Mouse (Mus musculus) layer of hippocampus, adult 9-11 months (tissue): Measurements from ENCODE around the gene B230219D22Rik.
"Not testable (repeated sequence)": the region's sequence is repeated elsewhere in the genome, so short reads cannot be mapped to it uniquely, and the experiment has no call there.

Experiments
- DNase-seq: peaks from one replicate; pipeline ENCODE4 v3.0.0; 2022

The B230219D22Rik gene

DNA sequence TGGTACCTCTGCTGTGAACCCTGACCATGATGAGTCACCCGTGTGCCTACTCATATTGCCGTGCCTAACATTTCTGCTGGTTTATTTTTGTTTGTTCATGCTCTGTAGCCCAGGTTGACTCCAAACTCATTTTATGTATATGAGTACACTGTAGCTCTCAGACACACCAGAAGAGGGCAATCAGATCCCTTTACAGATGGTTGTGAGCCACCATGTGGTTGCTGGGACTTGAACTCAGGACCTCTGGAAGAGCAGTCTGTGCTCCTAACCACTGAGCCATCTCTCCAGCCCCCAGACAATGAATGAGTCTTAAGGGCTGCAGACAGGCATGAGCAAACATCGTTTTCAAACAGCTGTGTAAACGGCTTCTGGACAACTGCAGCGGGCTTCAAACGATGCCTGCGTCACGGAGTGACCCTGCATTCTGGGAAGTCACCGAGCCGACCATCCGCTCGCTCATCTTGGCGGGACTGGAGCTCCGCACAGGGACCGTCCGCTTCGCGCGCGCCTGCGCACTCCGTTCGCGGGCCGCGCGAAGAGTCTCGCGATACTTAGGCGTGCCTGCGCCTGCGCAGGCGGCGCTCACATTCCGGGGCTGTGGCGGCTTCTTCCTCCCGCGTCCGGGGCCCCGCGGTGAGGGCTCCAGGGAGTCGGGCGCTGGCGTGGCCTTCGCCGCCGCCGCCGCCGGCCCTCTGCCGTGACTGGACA is at the start of gene B230219D22Rik:
Gene B230219D22Rik (plus strand): TSS at position 590 of the 708 bp plus-strand sequence.
- peak; percentile 91 for DNase-seq

DNA sequence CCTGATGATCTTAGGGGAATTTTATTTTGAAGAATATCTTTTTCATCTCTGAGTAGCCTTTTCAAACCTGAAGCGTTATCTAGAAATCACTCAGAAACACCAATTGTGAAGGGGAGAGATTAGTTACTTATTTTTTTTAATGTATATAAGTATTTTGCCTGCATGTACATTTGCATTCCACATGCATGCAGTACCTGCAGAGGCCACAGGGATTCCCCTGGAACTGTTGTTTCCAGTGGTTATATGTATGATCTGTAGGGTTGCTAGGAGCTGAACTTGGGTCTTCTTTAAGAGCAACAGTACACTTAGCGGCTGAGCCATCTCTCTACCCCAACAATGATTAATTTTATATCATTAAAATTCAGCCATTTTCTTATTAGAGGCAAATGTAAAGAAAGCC is 48.4 kb upstream of the B230219D22Rik start:
- DNase-seq = no peak

DNA sequence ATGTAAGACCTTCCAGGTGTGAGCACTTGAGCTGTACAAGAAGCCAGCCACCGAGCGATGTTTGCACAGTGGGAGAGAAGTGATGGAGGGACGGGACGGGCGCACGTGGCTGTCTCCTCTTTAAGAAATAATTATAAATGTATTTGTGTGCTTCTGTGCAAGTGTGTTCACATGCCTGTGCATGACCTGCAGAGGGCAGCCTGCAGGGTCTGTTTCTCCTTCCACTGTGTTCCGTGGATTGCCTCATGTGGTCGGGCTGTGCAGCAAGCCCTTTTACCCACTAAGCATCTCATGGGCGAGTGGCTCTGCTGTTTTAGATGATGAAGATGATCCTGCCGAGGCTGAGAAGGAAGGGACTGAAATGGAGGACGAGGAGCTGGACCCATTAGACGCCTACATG is 42.8 kb upstream of the B230219D22Rik start:
- DNase-seq = no peak

DNA sequence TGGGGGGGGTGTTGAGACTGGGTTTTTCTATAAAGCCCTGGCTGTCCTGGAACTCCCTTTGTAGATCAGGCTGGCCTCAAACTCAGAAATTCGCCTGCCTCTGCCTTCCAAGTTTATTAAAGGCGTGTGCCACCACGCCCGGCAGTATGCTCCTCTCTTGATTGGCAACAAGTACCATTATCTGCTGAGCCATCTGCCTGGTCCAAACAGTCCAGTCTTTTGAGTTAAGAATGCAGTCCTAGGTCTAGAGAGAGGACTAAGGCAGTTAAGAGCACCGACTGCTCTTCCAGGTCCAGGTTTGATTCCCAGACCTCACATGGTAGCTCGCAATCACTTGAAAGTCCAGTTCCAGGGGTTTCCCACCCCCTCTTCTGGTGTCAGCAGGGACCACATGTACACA is 41.9 kb upstream of the B230219D22Rik start:
- DNase-seq = no peak

DNA sequence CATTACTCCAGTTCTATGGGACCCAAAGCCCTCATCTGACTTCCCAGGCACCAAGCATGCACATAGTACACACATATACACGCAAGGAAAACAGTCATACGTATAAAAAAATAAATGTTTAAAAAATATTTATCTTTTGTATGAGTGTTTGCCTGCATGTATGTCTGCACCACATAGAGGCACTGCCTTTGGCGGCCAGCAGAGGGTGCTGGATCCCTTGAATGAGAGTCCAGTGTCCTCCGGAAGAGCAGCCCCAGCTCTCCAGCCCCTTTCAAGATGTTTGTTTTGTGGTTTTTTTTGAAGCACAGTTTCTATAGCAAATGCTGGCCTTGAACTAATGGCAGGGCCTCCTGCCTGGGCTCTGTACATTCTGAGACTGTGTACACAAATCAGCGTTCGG is 24.4 kb upstream of the B230219D22Rik start:
- no peak for DNase-seq

DNA sequence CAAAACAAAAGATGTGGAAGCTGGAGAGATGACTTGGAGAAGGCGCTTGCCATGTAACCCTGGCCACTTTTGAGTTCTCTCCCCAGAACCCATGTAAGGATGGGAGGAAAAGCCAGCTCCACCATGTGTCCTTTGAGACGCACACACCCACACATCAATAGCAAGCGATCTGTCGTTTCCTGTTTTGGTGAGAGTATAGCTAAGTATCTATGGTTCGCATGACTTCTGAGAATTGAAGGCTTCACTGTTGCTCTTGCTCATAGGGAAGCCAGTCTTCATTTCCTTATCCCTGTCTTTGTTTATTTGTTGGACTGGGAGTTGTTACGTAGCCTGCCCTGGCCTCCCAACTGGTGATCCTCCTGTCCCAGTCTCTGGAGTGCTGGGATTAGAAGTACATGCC is 20.2 kb upstream of the B230219D22Rik start:
- DNase-seq = no peak

DNA sequence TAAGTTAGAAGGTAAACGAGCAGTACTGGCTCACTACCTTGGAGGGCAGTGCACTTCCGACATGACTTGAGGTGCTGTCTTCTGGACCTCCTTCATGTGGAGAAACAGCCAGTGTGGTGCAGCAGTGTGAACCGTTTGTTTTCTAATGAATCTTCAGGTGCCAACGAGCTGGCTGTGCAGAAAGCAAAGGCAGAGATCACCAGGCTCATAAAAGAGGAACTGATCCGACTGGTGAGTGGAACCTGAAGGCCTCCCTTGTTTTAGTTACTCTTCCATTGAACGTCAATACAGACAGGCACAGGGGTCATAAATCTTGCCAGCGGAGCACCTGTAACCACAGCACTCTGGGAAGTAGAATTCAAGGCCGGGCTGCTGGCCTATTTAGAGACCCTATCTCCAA is 15.6 kb upstream of the B230219D22Rik start:
- no peak for DNase-seq

DNA sequence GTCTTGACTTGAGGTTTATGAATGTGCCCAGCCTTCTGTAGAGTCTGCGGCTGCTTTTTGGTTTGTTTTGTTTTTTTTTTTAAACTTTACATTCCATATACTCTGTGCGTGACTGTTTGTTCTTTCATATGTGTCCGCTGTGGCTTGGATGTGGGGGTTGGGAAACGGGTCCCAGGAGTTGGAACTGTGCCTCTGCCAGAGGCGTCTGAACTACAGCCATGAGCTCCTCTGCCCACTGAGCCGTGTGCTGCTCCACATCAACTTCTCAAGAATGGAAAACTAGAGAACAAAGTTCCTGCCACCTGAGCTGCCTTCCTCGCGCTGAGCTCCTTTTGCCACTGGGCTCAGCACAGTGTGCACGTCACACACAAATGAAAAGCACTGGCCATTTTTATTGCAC is 10.7 kb upstream of the B230219D22Rik start:
- no peak for DNase-seq

DNA sequence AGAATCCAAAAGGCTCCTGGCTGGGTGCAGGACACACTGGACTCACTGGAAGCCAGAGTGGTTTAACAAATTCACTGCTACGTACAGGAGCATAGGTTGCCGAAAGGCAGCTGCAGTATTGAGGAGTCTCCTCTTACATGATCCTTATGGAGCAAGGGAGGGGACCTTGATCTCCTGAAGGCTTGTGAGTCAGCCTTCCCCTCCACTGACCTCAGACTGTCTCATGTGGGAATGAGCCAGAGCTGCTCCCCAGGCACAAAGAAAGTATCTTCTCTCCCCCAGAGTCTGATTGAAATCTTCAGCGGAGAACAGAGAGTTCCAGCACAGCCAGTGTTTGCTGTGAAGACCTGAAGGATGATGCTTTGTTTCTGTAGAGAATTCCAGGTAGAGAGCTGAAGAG is 9.3 kb upstream of the B230219D22Rik start:
- DNase-seq = no peak

DNA sequence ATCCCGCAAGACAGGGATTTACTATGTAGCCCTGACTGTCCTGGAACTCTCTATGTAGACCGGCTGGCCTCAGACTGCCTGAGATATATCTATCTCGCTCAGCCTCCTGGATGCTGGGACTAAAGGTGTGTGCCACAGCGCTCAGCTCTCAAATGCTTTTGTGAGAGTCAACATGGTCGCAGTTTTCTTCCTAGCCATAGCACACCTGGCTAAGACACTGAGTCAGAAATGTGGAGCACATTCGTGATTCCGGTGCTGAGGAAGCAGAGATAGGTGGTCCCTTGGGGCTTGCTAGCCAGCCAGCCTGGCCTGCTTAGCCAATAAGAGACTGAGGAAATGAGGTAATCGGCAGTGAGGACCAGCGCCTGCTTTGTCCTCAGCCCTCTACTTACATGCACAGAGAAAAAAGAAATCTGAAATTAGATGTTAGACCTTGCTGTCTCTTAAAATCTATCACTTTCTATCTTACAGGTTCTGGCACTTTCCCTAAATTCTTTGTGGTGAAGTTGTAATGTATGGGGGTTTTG is 6.8 kb upstream of the B230219D22Rik start:
- DNase-seq = no peak

DNA sequence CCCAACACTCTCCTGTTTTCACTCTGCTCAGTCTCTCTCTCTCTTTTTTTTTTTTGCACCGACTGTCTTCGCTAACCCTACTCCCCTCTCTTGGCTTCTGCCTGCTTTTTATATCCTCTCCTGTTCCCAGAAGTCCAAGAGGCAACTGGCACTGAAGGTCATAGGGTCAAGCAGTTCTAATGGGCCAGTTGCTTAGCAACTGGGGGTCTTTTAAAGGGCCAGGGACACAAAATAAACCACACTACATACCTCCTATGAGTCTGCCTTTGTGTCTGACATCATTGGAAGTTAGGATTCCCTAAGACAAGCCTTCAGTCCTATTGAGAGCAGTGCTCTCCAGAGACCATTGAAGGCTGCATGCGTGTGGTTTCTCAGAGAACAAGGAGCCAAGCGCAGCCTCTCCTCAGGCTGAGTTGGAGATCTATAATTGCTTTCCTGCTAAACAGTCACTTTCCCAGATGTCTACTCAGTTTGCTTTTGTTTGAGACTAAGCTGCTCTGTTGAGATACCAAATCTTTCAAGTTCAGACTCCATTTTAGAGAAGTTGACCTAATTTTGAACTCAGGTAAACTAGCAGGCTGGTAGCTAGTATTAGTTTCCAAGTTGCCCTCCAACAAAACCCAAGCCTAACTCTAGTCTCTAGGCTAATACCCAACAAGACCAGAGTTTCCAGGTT is 4.9 kb upstream of the B230219D22Rik start:
- no peak for DNase-seq

DNA sequence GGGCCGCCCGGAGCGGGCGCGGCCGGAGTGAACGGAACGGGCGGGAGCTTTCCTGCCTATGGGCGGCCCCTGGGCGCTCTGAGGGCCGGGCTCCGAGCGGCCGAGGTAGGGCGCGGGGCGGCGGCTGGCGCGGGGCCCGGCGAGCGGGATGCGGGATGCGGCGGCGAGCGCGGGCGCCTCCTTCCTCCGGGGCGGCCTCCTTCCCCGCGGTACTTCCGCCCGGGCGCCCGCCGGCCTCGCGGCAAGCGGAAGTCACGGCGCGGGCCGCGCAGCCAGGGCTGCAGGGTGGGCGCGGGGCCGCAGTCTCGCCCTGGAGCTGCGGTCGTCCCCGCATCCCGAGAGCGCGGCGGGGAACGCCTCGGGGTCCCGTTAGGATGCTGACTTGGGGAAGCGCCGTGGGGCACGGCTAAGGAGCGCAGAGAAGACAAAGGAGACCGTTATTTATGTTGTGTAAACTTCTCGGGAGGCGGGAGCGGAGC is 358 bp downstream of the B230219D22Rik start:
- DNase-seq = no peak

DNA sequence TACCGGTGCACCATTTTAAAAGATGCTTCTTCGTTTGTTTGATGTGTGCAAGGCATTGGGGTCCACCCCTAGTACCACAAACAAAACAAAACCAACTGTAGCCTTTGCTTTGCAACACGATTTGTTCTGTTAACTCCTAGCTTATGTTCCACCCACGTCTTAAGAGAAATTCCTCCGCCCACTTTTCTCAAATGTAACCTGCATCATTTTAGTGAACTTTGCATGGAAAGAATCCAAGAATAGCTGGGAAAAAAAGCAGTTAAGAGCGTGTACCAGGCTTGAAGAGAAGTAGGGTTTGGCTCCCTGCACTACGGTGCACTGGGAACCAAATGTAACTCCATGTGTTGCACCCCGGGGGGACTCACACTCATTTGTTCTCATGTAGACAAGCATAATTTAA is 1.2 kb downstream of the B230219D22Rik start:
- DNase-seq = no peak

DNA sequence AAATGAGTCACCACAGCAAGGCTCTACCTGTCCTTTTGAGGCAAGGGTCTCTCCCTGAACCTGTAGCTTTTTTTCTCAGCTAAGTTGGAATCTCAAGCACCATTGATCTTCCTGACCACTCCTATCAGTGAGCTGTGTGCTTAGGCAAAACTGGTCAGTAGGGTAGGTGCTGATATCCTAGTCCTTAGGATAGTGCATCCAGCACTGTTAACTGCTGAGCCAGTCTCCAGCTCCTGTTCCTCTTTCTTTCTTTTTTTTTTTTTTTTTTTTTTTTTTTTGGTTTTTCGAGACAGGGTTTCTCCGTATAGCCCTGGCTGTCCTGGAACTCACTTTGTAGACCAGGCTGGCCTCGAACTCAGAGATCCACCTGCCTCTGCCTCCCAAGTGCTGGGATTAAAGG is 3.1 kb downstream of the B230219D22Rik start:
- not testable (repeated sequence) for DNase-seq

DNA sequence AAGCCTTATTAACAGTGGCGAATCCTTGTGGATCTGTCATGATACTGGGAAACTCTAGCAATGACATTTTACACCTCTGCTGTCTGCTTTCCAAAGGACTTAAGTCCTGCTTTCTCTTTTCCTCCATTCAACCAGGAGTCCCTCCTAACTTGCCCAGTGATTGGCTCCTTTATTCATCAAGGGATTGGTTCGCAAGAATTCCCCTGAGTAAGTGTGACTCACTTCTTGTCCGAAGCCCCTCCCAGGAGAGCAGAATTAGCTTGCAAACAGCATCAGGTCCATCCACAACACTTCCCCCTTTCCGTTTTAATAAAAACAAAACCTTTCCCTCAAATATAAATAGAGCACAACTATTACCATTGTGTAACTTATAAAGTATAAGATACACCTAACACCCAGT is 11.4 kb downstream of the B230219D22Rik start:
- DNase-seq = no peak

DNA sequence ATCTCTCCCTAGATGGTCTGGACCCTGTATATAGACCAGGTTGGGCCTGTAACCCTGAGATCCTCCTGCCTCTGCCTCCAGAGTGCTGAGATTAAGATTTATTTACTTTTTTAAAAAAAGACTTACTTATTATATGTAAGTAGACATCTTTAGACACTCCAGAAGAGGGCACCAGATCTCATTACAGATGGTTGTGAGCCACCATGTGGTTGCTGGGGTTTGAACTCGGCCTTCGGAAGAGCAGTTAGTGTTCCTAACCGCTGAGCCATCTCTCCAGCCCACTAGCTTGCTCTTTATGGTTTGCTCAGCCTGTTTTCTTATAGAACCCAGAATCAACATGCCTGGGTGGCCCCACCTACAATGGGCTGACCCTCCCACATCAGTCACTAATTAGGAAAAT is 19.9 kb downstream of the B230219D22Rik start:
- DNase-seq = no peak

DNA sequence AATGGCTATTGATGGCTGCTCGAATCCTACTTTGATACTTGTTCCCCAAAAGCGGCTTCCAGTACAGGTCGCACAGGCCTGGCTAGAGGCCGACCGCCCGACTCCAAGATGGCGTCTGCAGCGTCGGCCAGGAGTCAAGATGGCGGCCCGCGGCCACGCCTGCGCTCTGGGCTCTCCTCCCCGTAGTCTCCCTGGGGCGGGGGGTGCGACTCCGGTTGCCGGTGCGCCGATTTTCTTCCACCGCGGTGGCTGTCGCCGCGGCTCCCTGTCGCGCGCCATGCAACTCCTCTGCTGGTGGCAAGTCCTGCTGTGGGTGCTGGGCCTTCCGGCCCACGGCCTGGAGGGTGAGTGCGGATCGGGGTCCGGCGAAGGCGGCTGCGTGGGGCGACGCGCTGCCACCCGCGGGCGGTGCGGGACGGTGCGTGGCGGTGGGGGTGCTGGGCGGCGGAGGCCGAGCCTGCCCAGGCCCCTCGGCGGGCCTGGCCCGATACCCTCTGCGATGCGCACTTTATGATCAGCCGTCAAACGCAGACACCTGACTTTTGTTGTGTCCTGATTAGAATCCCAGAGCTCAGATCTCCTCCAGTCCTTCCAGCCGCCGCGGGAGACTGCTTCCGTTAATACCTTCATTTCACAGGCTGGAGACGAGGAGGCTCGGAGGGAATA is 21.7 kb downstream of the B230219D22Rik start, which contains the start of gene Txndc15:
Gene Txndc15 (plus strand): TSS at position 150 of the 666 bp plus-strand sequence.
- peak; percentile 86 for DNase-seq

DNA sequence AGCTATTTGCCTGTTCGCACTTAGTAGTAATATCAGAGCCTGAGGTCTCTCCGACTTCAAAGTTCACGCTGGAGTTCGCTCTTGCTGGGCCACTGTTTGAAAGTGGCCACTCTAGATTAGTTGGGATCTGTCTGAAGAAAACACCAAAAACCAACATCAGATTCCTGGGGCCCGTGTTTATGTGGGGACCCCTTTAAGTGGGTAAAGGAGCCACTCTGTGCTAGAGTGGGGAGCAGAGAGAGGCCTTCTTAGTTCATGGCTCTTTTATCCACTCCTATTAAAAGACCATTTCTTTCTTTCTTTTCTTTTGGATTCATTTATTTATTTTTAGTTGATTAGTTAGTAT is 22.2 kb downstream of the B230219D22Rik start:
- no peak for DNase-seq

DNA sequence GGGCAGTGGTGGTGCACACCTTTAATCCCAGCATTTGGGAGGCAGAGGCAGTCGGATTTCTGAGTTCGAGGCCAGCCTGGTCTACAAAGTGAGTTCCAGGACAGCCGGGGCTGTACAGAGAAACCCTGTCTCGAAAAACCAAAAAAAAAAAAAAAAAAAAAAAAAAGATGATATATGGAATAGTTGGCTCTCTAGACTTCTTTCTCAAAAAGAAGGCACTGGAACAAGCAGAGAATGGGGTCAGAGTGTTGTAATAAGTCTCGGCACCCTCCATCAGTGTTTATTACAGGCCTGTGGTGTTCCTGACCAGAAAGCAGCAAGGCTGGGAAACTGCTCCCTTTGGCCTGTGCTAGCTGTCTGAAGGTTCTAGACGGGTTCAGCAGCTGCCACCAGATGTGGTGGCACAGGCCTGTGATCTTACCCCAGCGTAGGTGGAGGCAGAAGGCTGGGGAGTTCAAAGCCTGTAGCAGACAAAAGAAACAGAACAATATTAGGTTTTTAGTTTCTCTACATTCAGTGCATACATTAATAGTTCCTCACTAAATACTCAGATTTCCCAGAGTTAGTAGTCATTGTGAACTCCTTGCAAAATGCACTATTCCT is 23.1 kb downstream of the B230219D22Rik start:
- DNase-seq = no peak

DNA sequence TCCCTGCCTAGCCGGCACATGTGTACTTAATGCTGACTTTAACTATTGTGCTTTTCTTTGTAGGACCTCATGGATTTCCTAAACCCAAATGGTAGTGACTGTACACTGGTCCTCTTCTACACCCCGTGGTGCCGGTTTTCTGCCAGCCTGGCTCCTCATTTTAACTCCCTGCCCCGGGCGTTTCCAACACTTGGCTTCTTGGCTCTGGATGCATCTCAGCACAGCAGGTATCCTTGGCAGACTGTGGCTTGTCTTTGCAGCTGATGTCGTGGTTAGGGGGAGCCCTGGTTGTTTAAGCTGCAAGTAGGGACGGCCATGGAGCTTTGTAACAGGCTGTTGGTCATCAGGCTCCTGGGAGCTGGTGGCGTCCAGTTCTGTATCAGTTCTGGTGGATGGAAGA is 28.6 kb downstream of the B230219D22Rik start:
- no peak for DNase-seq

DNA sequence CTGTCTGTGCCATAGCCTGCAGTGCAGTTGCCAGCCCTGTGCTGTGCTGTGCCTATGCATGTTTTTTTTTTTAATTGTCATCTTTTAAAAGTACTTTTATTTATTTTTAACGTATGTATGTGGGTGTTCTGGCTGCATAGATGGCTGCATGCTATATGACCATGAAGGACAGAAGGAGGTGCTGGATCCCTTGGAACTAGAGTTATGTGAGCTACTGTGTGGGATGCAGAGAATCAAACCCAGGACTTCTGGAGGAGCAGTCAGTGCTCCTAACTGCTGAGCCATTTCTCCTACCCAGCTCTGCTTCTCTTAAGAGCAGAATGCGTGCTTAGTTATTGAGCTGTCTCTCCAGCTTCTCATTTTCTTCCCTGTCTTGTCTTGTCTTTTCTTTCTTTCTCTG is 29.1 kb downstream of the B230219D22Rik start:
- no peak for DNase-seq

DNA sequence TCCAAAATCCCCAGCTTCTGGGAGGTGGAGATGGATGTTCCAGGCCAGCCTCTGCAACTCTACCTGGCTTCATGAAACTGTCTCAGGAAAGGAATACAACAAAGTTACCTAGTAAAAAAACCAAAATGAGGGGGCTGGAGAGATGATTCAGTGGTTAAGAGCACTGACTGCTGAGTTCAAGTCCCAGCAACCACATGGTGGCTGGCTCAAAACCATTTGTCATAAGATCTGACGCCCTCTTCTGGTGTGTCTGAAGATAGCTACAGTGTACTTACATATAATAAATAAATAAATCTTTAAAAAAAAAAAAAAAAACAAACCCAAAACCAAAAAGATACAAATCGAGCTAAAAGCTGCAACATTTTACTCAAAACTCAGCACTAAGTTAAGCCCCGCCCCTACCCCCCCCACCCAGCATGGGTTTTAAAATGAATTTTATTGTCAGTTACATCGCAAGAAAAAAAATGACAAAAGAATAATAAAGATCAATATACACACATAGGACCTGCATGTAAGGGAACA is 33.7 kb downstream of the B230219D22Rik start:
- DNase-seq = no peak
